Mouse (Mus musculus) C2C12 (cell line): ENCODE results near the gene Apcs.

Experiments used
- CEBPB ChIP-seq: IDR thresholded peaks from one replicate; pipeline ENCODE4 v1.6.1; 2011; ENCODE audit warnings: low read depth, mild to moderate bottlenecking, control low read depth, moderate library complexity
- CTCF ChIP-seq: IDR thresholded peaks from one replicate; pipeline ENCODE4 v1.5.1; 2011; ENCODE audit not compliant: control insufficient read depth, insufficient read depth, insufficient read length
- FOSL1 ChIP-seq: IDR thresholded peaks from one replicate; pipeline ENCODE4 v1.8.0; 2011; ENCODE audit warnings: mild to moderate bottlenecking, low read length; ENCODE audit not compliant: poor library complexity, insufficient read depth, severe bottlenecking
- MAX ChIP-seq: IDR thresholded peaks from one replicate; pipeline ENCODE4 v1.6.1; 2011; ENCODE audit warnings: mild to moderate bottlenecking, control low read depth
- MYOD1 ChIP-seq: IDR thresholded peaks from one replicate; pipeline ENCODE4 v1.6.1; 2011; ENCODE audit warnings: low read depth; ENCODE audit not compliant: control insufficient read depth, insufficient read length
- MYOG ChIP-seq: IDR thresholded peaks from one replicate; pipeline ENCODE4 v1.6.1; 2011; ENCODE audit not compliant: control insufficient read depth, insufficient read length; ENCODE audit errors: extremely low read depth
- USF1 ChIP-seq: IDR thresholded peaks from one replicate; pipeline ENCODE4 v1.6.1; 2011; ENCODE audit warnings: low read depth, mild to moderate bottlenecking, control low read depth, moderate library complexity

DNA sequence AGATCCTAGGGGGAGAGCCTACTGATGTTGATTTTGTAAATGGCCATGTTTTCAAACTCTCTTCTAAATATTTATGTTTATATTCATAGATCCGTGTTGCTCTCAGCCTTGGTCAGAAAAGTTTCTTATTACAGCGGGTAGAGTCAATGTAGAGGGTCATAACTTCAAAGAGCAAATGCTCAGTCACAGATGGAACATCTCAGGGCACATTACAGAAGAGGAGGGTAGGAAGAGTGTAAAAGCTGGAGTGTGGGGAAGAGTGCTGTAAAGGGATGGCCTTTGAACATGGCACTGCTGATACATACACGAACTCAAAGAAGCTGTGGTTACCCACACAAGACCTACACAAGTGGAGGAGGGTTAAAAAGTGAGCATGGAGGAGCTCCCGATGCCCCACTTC is 19.6 kb downstream of the Apcs start:
- TF ChIP-seq CTCF (no peak), USF1 (no peak), MYOD1 (no peak), MAX (no peak), FOSL1 (no peak), MYOG (no peak), CEBPB (no peak)
